Mouse (Mus musculus) small intestine, adult 2 months (tissue): ENCODE measurements around the gene Sec22c.

ENCODE experiments used
- CTCF ChIP-seq: fragments of 200-500 bp; IDR thresholded peaks from 2 replicates; pipeline ENCODE4 v1.5.1; 2012; ENCODE audit warnings: low read depth, mild to moderate bottlenecking, control low read depth, inconsistent platforms, low read length, moderate library complexity, mixed read lengths; ENCODE audit not compliant: insufficient replicate concordance, insufficient read length; ENCODE audit errors: extremely low read depth
- POLR2A ChIP-seq: fragments of 200-500 bp; IDR thresholded peaks from 2 replicates; pipeline ENCODE4 v1.6.1; 2012; ENCODE audit warnings: low read depth, mild to moderate bottlenecking, control low read depth, inconsistent platforms, low read length, moderate library complexity

- TF ChIP-seq POLR2A (no peak), CTCF (no peak)
These were observed 29.7 kb downstream of the Sec22c start for GRCm38 (mm10) chr9:121675556-121675955.
